Mouse (Mus musculus): ENCODE measurements around the gene Qtrt1. TPM values are rescaled to one million over a fixed set of nuclear protein-coding genes. Genes with fewer than 3 reads are reported as not detected.

Qtrt1 gene
- total RNA-seq (2021) = 10 to 100 TPM; 19.1 to 31.3 TPM

- peak; percentile 88 to 89 for DNase-seq (ENCODE audit: low spot score in 2 of 2)
- intact Hi-C loops (cut with DNase I) = loop anchor here (2.0 to 5.0 kb wide), 3 partner anchors 45 to 99 kb away; partner anchors contain the start of genes Ap1m2 and Ilf3
These were observed at the start of gene Qtrt1 for GRCm38 (mm10) chr9:21411669-21412550. Qtrt1 (plus strand) TSS chr9:21411837.

DNA sequence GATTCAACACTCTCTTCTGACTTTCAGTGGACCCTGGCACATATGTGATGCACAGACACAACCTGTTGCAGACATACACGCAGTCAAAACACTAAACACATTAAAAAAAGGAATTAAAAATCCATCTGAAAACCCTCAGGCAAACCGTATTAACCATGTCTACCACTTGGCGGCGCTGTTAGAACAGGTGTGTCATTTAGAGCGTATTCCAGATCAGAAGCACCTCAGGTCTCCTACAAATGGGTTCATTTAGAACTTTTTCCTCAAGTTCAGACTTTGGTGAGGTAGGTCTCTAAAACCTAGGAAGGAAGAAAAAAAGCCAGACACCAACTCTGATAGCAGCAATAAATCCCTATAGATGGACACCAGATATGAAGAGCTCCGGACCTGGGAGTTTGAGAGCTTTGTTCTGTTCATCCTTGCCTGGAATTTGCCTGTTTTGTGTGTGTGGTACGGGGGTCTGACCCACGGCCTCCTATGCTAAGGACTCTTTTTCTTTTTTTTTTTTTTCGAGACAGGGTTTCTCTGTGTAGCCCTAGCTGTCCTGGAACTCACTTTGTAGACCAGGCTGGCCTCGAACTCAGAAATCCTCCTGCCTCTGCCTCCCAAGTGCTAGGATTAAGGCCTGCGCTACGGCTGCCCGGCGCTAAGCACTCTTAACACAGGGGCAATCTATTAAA, 45.0 kb upstream of the Qtrt1 start:
- intact Hi-C loops (cut with DNase I) = loop anchor here (2.0 to 5.0 kb wide), 2 partner anchors 44 to 106 kb away; partner anchors contain the start of gene Qtrt1
- peak; percentile 45 to 53 for DNase-seq (ENCODE audit: low spot score in 2 of 2)

- DNase-seq (ENCODE audit: low spot score in 2 of 2) = peak; percentile 100
These were observed 44.1 kb upstream of the Qtrt1 start, which contains the start of gene Ilf3 for GRCm38 (mm10) chr9:21367357-21368111. Ilf3 (plus strand) TSS chr9:21367871.

DNA sequence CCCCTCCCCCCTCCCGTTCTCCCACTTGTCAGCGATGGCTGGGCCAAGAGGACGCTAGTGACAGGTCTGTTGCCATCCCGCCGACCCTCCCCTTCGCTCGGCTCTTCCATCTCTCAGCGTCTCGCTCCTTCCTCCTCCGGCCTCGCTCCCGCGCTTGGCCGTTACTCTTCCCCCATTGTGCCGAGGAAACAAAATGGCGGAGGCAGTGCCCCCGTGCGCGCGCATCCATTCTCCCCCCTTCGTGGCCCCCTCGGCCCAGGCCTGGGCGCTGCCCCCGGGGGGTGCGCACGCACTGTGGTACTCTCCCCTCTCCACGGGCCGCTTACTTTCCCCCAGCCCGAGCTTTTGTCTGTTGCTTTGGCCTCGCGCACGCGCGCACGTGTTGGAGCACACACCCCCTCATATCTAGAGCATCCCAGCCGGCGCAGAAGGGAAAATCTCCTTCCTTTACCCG, 43.5 kb upstream of the Qtrt1 start:
- intact Hi-C loops (cut with DNase I) = loop anchor here (5.0 kb wide), 1 partner anchor 104 kb away; no protein-coding TSS in a partner anchor
- peak; percentile 66 to 78 for DNase-seq (ENCODE audit: low spot score in 2 of 2)

More at GRCm38 (mm10) chr9:21367357-21368111, 44.1 kb upstream of the Qtrt1 start, which contains the start of gene Ilf3:
- intact Hi-C loops (cut with DNase I) = loop anchor here (2.0 to 5.0 kb wide), 2 partner anchors 43 to 105 kb away; partner anchors contain the start of gene Qtrt1

GRCm38 (mm10) chr9:21369080-21369479, 42.6 kb upstream of the Qtrt1 start:
- intact Hi-C loops (cut with DNase I) = loop anchor here (5.0 kb wide), 1 partner anchor 103 kb away; no protein-coding TSS in a partner anchor

GRCm38 (mm10) chr9:21370876-21371275, 40.8 kb upstream of the Qtrt1 start:
- intact Hi-C loops (cut with DNase I) = no loop called here
- no peak for DNase-seq (ENCODE audit: low spot score in 2 of 2)

More at GRCm38 (mm10) chr9:21369080-21369479, 42.6 kb upstream of the Qtrt1 start:
- no peak for DNase-seq (ENCODE audit: low spot score in 2 of 2)

DNA sequence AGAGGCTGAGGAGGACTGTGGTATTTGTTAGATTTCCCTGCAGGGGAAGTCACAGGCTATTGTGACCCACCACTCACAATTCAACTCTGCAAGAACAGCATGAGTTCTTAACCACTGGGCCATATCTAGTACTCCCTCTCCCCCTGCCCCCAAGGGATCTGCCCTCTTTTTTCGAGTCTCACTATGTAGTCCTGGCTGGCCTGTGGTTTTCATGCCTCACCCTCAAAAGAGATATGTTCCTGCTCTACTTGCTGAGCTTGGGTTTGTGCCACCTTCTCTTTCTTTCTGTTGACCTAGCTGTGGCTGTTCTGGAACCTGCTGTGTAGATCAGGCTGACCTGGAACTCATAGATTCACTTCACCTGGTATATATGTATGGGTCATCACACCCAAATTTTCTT, 39.1 kb upstream of the Qtrt1 start:
- no peak for DNase-seq (ENCODE audit: low spot score in 2 of 2)
- intact Hi-C loops (cut with DNase I) = no loop called here

DNA sequence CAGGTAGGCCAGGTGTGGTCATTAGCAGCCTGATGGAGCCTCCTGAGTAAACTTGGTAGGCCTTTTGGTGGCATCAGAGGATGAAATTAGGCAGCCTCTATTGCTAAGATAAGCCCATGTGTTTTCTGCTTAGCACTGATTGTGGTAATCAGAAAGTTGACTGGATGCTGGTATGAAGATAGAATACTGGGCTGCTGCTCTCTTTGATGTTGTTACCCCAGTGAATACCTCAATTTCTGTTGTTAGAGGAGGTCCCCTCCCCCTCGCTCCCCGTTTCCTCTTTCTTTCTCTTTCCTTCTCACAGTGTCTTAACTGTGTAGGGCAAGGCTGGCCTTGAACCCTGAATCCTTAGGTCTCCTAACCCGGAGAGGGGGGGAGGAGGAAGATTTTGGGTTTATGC, 32.4 kb upstream of the Qtrt1 start:
- intact Hi-C loops (cut with DNase I) = no loop called here
- DNase-seq (ENCODE audit: low spot score in 2 of 2) = no peak

DNA sequence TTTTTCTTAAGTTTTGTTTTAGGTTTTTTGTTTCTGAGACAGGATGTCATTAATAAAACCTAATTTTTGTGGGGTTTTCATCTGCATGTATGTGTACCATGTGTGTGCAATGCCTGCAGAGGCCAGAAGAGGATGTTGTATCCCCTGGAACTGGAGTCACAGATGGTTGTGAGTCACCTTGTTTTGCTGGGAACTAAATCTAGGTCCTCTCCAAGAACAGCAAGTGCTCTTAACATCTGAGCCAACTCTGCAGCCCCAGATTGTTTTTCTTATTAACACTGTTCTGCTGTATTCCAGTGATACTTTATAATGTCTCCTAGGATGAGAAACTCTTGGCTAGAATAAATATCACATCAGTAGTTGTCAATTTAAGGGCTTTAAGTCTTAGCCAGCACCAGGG, 30.8 kb upstream of the Qtrt1 start:
- intact Hi-C loops (cut with DNase I) = no loop called here
- no peak for DNase-seq (ENCODE audit: low spot score in 2 of 2)

- intact Hi-C loops (cut with DNase I) = no loop called here
- DNase-seq (ENCODE audit: low spot score in 2 of 2) = no peak
These were observed 27.7 kb upstream of the Qtrt1 start for GRCm38 (mm10) chr9:21383966-21384365.

DNA sequence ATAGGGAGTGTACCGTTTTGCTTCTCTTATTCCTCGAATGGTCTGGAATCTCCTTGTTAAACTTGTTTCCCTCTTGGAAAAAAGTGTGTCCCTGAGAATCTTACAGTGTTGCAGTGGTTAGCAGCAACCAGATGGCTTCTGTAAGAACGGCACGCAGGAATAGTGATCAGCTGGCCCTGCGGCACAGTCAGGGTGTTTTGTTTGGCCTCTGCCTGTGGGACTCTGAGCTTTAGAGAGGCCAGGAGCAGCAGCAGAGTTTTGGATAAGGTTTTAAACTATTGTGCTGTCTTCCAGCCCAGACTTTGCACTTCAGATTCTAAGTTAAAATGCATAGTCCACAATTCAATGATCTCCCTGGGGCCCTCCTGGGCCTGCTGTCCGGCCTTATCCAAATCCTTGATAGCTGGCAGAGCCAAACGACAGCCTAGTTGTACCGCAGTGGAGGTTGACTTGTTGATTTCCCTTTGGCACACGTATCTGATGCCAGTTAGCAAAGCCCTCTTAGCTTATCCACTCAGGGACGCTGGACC, 18.9 kb upstream of the Qtrt1 start:
- intact Hi-C loops (cut with DNase I) = no loop called here
- DNase-seq (ENCODE audit: low spot score in 2 of 2) = no peak

DNA sequence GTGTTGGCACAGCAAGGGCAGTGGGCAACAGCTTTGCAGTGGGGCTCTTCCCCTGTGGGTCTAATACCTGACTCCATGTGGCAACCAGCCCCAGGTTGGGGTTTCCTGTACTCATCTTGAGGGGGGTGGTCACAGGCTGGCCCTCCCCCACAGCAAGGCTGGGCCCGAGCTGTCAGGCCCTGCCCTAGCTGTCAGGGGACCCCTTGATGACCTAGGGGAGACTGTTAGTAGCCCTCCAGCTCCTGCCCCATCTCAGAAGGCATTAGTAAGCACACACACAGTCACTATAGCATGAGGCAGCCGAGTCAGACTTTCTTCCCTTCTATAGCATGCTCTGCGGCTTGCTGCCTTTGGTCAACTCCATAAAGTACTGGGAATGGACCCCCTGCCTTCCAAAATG, 15.9 kb upstream of the Qtrt1 start:
- intact Hi-C loops (cut with DNase I) = no loop called here
- no peak for DNase-seq (ENCODE audit: low spot score in 2 of 2)

- intact Hi-C loops (cut with DNase I) = no loop called here
- no peak for DNase-seq (ENCODE audit: low spot score in 2 of 2)
These were observed 14.5 kb upstream of the Qtrt1 start for GRCm38 (mm10) chr9:21397170-21397569.

GRCm38 (mm10) chr9:21401042-21401441, 10.6 kb upstream of the Qtrt1 start:
- intact Hi-C loops (cut with DNase I) = no loop called here
- no peak for DNase-seq (ENCODE audit: low spot score in 2 of 2)

- intact Hi-C loops (cut with DNase I) = no loop called here
- no peak for DNase-seq (ENCODE audit: low spot score in 2 of 2)
These were observed 8.8 kb upstream of the Qtrt1 start for GRCm38 (mm10) chr9:21402764-21403253.

- intact Hi-C loops (cut with DNase I) = no loop called here
- no peak for DNase-seq (ENCODE audit: low spot score in 2 of 2)
These were observed 7.9 kb upstream of the Qtrt1 start for GRCm38 (mm10) chr9:21403745-21404144.

DNA sequence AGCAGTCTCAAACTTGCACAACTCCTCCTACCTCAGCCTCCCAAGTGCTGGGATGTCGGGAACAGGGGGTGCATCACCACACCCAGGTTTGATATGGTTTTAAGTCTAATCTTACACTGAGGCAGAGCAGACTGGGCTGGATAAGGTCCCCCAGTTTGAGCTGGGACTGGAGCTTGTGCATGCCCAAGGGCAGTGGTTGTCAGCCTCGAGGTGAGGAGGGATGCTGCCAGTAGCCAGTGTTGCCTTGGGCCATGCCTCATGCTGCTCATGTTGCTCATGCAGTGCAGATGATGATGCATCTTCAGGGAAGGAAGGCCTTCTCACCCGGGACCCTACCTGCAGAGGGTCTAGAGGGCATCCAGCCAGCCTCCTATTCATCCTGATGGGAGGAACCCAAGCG, 6.1 kb upstream of the Qtrt1 start:
- intact Hi-C loops (cut with DNase I) = no loop called here

GRCm38 (mm10) chr9:21407951-21408350, 3.7 kb upstream of the Qtrt1 start:
- DNase-seq (ENCODE audit: low spot score in 2 of 2) = no peak
- intact Hi-C loops (cut with DNase I) = no loop called here

More for the DNA sequence above, 6.1 kb upstream of the Qtrt1 start:
- DNase-seq (ENCODE audit: low spot score in 2 of 2) = no peak

DNA sequence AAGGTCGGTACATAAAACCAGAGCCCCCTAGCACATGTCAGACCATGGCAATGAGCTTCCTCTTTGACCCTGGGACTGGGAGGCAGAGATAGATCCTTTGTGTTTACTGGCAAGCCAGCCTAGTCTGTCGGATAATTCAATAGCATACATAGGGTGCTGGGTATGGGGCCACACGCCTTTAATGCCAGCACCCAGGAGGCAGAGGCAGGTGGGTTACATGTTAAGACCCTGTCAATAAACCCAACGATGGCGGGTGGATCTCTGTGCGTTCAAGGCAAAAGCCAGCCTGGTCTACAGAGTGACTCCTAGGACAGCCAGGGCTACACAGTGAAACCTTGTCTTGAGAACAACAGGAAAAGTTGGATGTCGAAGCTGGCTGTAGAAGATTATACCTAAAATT, 3.0 kb upstream of the Qtrt1 start:
- no peak for DNase-seq (ENCODE audit: low spot score in 2 of 2)
- intact Hi-C loops (cut with DNase I) = no loop called here

Measured in left cerebral cortex, postnatal 36 days (tissue).